Mouse (Mus musculus) neural tube, embryonic 14.5 days (tissue): Measurements from ENCODE around the gene Setd1b. TPM values are rescaled to one million over a fixed set of nuclear protein-coding genes. Genes with fewer than 3 reads are reported as not detected.
A peak's percentile ranks its signal among the peaks of the same experiment; 100 is the strongest.

Source experiments
- ATAC-seq: fragments of 200-750 bp; cut with Nextera tagmentation; 2 replicates; pipeline ENCODE4 v1.8.0; 2017; ENCODE audit warnings: low read depth, mild to moderate bottlenecking, moderate TSS enrichment, moderate library complexity
- H3K27ac ChIP-seq: fragments of 300-500 bp; sonication (generic); 2 replicates; pipeline ENCODE4 v1.5.1; 2014; ENCODE audit warnings: low read depth, mild to moderate bottlenecking, control low read depth, low read length, moderate library complexity, mixed read lengths
- H3K27me3 ChIP-seq: fragments of 300-500 bp; sonication (generic); 2 replicates; pipeline ENCODE4 v1.6.1; 2014; ENCODE audit warnings: low read length; ENCODE audit not compliant: control insufficient read depth, insufficient read depth
- H3K36me3 ChIP-seq: fragments of 300-500 bp; sonication (generic); 2 replicates; pipeline ENCODE4 v1.6.1; 2014; ENCODE audit warnings: low read length, mixed read lengths; ENCODE audit not compliant: control insufficient read depth, insufficient read depth
- H3K4me1 ChIP-seq: fragments of 300-500 bp; sonication (generic); 2 replicates; pipeline ENCODE4 v1.6.1; 2014; ENCODE audit warnings: low read length; ENCODE audit not compliant: control insufficient read depth, insufficient read depth
- H3K4me2 ChIP-seq: fragments of 300-500 bp; sonication (generic); 2 replicates; pipeline ENCODE4 v1.6.1; 2014; ENCODE audit warnings: mild to moderate bottlenecking, low read depth, low read length, control low read depth
- H3K4me3 ChIP-seq: fragments of 300-500 bp; sonication (generic); 2 replicates; pipeline ENCODE4 v1.5.1; 2014; ENCODE audit warnings: low read depth, low read length, control low read depth, mixed read lengths
- H3K9ac ChIP-seq: fragments of 300-500 bp; sonication (generic); replicated peaks from 2 replicates; pipeline ENCODE4 v1.6.1; 2014; ENCODE audit warnings: low read depth, mild to moderate bottlenecking, control low read depth, low read length, mixed read lengths
- H3K9me3 ChIP-seq: fragments of 300-500 bp; sonication (generic); 2 replicates; pipeline ENCODE4 v1.6.1; 2016; ENCODE audit warnings: low read length; ENCODE audit not compliant: control insufficient read depth
- WGBS: fragments of 180-500 bp; shearing (Covaris S2); extraction: QIAGEN DNeasy Blood & Tissue Kit; methylation state at CpG from one replicate; pipeline ENCODE4 v1.1.7; 2014; 5-methylcytosine and 5-hydroxymethylcytosine counted together
- polyA plus RNA-seq: library from polyadenylated mRNA; unstranded; fragments of >200 nt; fragmentation: Nextera tagmentation; extraction: Ambion mirVana; gene quantifications from 2 replicates; pipeline ENCODE4 v1.2.1, GENCODE M21; 2014

The Setd1b gene
- polyA plus RNA-seq, 1 experiment from 2014 or later = 15.9 TPM

GRCm38 (mm10) chr5:123162942-123163341, 20.9 kb downstream of the Setd1b start:
- Histone ChIP-seq H3K27me3 (no peaks in the 10 kb centered on the region), H3K4me1 (no peaks in the 10 kb centered on the region), H3K4me3 (no peak overlapping the region), H3K4me2 (no peak overlapping the region), H3K9ac (no peak overlapping the region), H3K36me3 (peaks cover 64% of the 10 kb centered on the region), H3K9me3 (no peaks in the 10 kb centered on the region), H3K27ac (no peak overlapping the region)
- WGBS = 87% methylated on average over 9 of the region's 9 CpGs
- ATAC-seq = no peak

- H3K9ac ChIP-seq = no peak overlapping the region
- H3K27ac ChIP-seq = no peak overlapping the region
- no peak overlapping the region for H3K4me2 ChIP-seq
- 94% methylated on average over 10 of the region's 10 CpGs for WGBS
- H3K27me3 ChIP-seq = no peaks in the 10 kb centered on the region
- peaks cover 37% of the 10 kb centered on the region for H3K36me3 ChIP-seq
- H3K4me1 ChIP-seq = peaks cover 3% of the 10 kb centered on the region; the same call in 1 of the 2 replicates
- H3K9me3 ChIP-seq = no peaks in the 10 kb centered on the region
- no peak overlapping the region for H3K4me3 ChIP-seq
- ATAC-seq = no peak
Measured at GRCm38 (mm10) chr5:123166437-123166836, 24.4 kb downstream of the Setd1b start.

- Histone ChIP-seq H3K4me2 (no peak overlapping the region), H3K4me1 (peaks cover 3% of the 10 kb centered on the region; the same call in 1 of the 2 replicates), H3K9me3 (no peaks in the 10 kb centered on the region), H3K4me3 (no peak overlapping the region), H3K27ac (no peak overlapping the region), H3K36me3 (peaks cover 28% of the 10 kb centered on the region), H3K27me3 (no peaks in the 10 kb centered on the region), H3K9ac (no peak overlapping the region)
- 69% methylated on average over 5 of the region's 5 CpGs for WGBS
- ATAC-seq = no peak
Measured at GRCm38 (mm10) chr5:123167591-123167990, 25.6 kb downstream of the Setd1b start.

GRCm38 (mm10) chr5:123169284-123169683, 27.3 kb downstream of the Setd1b start, which contains the start of gene Psmd9:
Psmd9 (plus strand) TSS chr5:123169413.
- H3K27ac ChIP-seq = no peak within 1 kb of the TSS
- no peak within 1 kb of the TSS for H3K9ac ChIP-seq
- 85% methylated on average over 5 of the region's 5 CpGs for WGBS
- no peak within 1 kb of the TSS for H3K4me2 ChIP-seq
- no peak for ATAC-seq
- no peak within 1 kb of the TSS for H3K4me3 ChIP-seq
- no peaks in the 10 kb centered on the region for H3K27me3 ChIP-seq
- H3K4me1 ChIP-seq = peaks cover 3% of the 10 kb centered on the region; the same call in 1 of the 2 replicates
- H3K36me3 ChIP-seq = peaks cover 12% of the 10 kb centered on the region
- no peaks in the 10 kb centered on the region for H3K9me3 ChIP-seq

GRCm38 (mm10) chr5:123170365-123170764, 28.4 kb downstream of the Setd1b start:
- no peak for ATAC-seq
- Histone ChIP-seq H3K36me3 (peaks cover 7% of the 10 kb centered on the region), H3K4me3 (no peak overlapping the region), H3K9ac (no peak overlapping the region), H3K4me2 (no peak overlapping the region), H3K4me1 (peaks cover 3% of the 10 kb centered on the region; the same call in 1 of the 2 replicates), H3K27me3 (no peaks in the 10 kb centered on the region), H3K9me3 (no peaks in the 10 kb centered on the region), H3K27ac (no peak overlapping the region)
- 79% methylated on average over 9 of the region's 9 CpGs for WGBS

- Histone ChIP-seq H3K36me3 (no peaks in the 10 kb centered on the region), H3K27me3 (no peaks in the 10 kb centered on the region), H3K9ac (no peak overlapping the region), H3K27ac (no peak overlapping the region), H3K4me2 (peak overlapping the region; percentile 27; the same call in 1 of the 2 replicates), H3K4me3 (no peak overlapping the region), H3K9me3 (no peaks in the 10 kb centered on the region), H3K4me1 (peaks cover 3% of the 10 kb centered on the region; the same call in 1 of the 2 replicates)
- peak; percentile 75; the same call in 1 of the 2 replicates for ATAC-seq
- 15% methylated on average over 22 of the region's 22 CpGs for WGBS
Measured at GRCm38 (mm10) chr5:123171646-123172350, 29.8 kb downstream of the Setd1b start.

- Histone ChIP-seq H3K27me3 (no peaks in the 10 kb centered on the region), H3K9me3 (no peaks in the 10 kb centered on the region), H3K4me3 (no peak overlapping the region), H3K4me1 (no peaks in the 10 kb centered on the region), H3K4me2 (no peak overlapping the region), H3K9ac (no peak overlapping the region), H3K36me3 (no peaks in the 10 kb centered on the region), H3K27ac (no peak overlapping the region)
- no peak for ATAC-seq
- WGBS = 90% methylated on average over 5 of the region's 5 CpGs
Measured at GRCm38 (mm10) chr5:123178792-123179191, 36.8 kb downstream of the Setd1b start.

GRCm38 (mm10) chr5:123180390-123180789, 38.4 kb downstream of the Setd1b start:
- ATAC-seq = no peak
- H3K36me3 ChIP-seq = no peaks in the 10 kb centered on the region
- H3K4me2 ChIP-seq = no peak overlapping the region
- H3K27me3 ChIP-seq = no peaks in the 10 kb centered on the region
- no peak overlapping the region for H3K27ac ChIP-seq
- no peak overlapping the region for H3K4me3 ChIP-seq
- H3K4me1 ChIP-seq = no peaks in the 10 kb centered on the region
- WGBS = 94% methylated on average over 15 of the region's 15 CpGs
- H3K9me3 ChIP-seq = no peaks in the 10 kb centered on the region
- H3K9ac ChIP-seq = no peak overlapping the region

- WGBS = 82% methylated on average over 6 of the region's 6 CpGs
- H3K9ac ChIP-seq = no peak overlapping the region
- H3K9me3 ChIP-seq = no peaks in the 10 kb centered on the region
- no peak overlapping the region for H3K27ac ChIP-seq
- H3K4me1 ChIP-seq = no peaks in the 10 kb centered on the region
- no peaks in the 10 kb centered on the region for H3K27me3 ChIP-seq
- no peak for ATAC-seq
- H3K4me3 ChIP-seq = no peak overlapping the region
- no peaks in the 10 kb centered on the region for H3K36me3 ChIP-seq
- no peak overlapping the region for H3K4me2 ChIP-seq
Measured at GRCm38 (mm10) chr5:123181536-123181935, 39.5 kb downstream of the Setd1b start.
